Mouse (Mus musculus): ENCODE measurements around the gene Tnfrsf12a.

Tnfrsf12a gene

DNA sequence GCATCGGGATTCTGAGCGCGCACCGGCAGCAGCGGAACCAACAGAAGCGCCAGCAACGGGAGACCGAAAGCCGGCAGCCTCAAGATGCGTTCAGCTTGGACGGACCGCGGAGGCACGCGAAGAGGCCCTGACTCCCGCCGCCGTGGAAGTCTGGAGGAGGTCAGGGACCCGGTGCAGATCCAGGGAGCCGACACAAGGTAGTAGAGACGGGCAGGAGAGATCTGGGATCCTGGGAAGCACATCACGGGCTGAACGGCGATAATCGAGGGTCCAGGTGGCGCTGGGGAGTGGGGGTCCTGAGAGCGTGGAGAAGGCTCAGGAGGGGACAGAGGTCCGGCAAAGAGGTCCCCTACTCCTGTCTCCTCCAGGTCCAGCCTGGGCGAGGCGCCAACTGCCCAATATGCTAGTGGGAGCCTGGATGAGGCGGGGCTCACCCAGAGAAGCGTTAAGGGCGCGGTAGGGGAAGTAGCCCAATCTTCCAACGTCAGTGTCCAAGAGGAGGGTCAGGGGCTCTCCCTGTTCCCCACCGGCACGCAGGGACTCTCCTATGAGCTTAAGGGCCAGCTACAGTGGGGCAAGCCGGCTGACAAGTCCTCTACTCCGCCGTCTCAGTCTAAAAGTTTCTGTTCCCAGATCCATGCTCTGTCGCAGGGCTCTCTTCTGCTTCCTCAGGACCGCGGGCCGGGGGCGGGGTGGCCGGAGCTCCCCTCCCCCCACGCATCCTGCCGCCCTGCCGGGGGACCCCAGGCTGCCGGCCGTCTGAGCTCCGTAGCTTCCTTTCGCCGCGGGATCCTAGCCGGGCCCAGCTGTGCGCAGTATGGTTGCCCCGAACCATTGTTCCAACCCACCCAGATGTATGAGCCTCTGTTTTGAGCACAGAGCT is 32.4 kb downstream of the Tnfrsf12a start, which contains the start of gene Mmp25:
Gene Mmp25 (minus strand): TSS at position 665 of the 883 bp plus-strand sequence.
- peak; percentile 52 to 64 for DNase-seq

DNA sequence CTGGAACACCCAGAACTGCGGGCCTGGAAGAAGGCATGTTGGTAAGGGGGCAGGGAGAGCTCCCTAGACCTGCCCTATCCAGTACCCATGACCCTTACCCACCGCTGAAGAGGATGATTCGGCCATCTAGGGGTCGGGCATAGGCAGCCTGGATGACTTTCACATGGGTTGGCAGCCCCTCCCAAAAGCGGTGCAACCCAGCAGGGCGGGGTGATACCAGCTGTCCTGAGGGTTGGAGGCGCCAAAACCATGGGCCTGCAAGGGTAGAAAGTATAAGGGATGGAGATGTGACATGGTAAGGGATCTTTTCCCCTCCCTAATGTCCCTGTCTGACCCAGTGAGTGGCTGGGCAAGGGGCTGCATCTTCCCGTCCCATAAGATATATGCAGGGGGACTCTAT is 46.0 kb downstream of the Tnfrsf12a start:
- DNase-seq, result no peak

- peak; percentile 89 to 91 for DNase-seq
Measured at GRCm38 (mm10) chr17:23630195-23631020, 46.9 kb downstream of the Tnfrsf12a start.

GRCm38 (mm10) chr17:23627813-23628212 is 49.5 kb downstream of the Tnfrsf12a start:
- no peak for DNase-seq
